Mouse (Mus musculus) heart, adult 9 months (tissue): Measurements from ENCODE around the gene Impg2.

Experiments
- DNase-seq, 2 experiments: peaks; one replicate each; pipeline ENCODE4 v3.0.0; 2022; ENCODE audit warnings: low spot score in 2 of 2

Impg2 gene

DNA sequence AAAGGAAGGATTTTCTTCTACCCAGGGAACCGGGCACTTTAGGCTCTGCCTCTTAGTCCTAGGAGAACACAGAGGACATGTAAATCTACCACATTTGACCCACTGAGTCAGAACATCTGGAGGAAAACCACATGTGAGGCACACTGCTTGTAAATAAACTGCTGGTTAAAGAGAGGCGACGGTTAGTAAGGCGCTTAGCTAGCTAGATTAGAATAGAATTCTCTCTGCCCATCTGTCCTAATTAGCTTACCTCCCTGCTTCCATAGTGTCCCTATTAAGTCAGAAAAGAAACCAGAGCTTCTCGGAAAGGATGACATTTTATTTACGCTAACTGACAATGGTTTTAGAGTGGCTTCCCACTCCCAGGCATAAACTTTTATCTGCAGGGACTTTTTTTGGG lies at the start of gene Impg2:
Impg2 (plus strand) TSS at position 263 of the 400 bp plus-strand sequence.
- DNase-seq, result no peak

DNA sequence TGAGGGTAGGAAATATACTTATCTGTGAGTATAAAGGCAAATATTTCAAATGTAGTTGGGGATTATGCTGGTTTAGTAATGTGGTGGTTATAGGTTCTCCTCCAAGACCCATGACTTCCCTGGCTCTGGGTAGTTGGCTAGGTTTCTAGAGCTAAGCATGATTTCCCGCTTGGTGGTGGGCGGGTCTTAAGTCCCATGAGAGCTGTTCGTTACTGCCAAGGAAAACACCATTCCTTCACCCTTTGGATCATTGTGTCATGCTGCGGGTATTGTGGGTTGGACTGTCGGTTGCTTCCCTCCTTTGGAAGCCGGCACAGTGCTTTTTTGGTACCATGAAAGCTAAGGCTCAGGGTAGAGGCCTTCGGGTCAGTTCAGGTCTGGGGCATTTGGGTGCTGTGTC lies 40.6 kb upstream of the Impg2 start:
- DNase-seq, result peak; percentile 19 to 48

DNA sequence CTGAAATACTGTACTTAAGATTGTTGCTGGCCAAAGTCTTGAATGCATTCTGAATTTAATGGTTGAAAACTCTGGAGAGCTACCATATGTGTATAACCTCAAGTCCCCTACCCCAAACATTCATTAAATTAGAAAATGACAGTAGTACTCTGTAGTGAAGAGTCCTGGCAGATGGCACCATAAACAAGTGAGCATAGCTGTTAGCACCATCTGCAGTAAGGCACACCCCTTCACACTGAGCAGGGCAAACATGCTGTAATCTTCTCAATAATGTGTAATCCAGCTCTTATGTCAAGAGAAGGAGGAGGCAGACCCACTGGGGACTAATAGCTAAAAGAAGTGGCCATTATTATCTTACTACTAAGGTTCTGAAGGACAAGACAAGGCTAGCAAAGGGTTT lies 33.9 kb upstream of the Impg2 start:
- no peak for DNase-seq

DNA sequence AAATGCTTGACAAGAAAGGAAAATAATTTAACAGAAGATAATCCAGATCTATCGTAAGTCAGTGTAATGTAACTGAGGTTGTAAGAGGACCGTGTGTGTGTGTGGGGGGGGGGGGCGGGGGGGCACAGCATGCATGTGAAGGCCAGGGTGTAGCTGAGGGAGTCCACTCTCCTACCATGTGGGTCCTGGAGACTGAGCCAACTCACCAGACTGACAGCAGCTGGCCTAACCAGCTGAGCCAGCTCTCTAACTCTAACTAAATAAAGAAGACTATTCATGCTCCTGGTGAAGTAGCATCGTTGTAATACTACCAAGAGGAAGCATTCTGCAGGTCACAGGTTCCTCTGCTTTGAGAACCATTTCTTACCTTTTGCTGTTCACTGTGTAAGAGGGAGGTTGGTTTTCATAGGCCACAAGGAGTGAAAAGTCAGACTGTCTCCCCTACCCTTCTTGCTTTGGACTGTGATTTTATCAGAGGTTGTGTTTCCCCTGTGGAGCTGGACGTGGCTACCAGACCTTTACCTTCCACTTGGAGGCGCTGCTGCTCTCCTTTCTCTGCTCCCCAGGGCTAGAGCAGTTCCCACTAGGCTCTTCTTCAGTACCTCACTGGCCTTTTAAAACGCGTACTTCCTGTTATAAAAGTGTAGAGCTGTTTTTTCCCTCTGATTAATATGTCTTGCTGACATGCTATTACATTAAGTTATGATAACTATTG lies 28.1 kb upstream of the Impg2 start:
- no peak for DNase-seq

DNA sequence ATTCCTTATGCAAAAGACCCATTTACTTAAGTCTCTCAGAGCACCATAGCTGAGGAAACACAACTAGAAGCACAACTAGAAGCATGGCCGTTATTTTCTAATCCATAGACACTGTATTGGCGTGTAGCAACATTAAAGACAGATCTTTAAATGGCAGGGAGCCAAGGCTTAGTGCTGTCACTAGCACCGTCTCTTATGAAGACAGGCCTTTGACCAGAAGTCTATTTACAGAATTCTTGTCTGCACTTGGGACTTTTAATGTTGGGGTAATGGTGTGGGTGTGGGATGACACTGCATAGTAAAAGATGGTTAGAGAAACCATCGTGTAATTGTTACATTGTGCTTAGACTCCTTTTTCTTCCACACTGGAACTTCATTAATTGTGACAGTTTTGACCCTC lies 17.2 kb upstream of the Impg2 start:
- DNase-seq, result no peak

DNA sequence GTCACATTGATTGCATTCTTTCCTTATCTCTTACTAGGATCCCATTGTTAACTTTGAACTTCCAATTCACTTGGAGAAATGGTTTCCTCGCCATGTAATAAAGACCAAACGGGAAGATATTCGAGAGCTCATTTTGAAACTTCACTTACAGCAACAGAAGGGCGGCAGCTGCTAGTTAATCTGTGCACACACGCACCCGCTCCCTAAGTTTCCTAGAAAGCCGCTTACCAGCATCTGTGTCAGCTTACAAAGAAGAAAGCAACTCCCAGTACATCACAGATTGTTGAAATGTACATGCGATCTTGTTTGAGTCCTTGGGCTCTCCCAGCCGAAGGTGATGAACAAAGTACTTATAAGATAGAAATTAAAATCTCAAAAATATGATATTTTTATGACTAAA lies 15.9 kb upstream of the Impg2 start:
- no peak for DNase-seq

DNA sequence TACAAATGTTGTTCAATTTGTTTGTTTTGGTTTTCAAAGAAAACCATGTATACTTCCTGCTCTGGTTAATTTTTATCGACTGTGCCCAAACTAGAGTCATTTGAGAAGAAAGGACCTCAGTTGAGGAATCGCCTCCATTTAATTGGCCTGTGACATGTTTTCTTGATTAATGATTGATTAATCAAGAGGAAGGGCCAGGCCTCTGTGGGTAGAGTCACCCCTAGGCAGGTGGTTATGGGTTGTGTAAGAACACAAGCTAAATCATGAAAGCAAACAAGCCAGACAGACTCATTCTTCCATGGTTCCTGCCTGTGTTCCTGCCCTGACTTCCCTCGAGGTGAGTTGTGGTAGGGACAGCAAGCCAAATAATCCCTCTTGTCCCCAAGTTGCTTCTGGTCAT lies 8.6 kb downstream of the Impg2 start:
- no peak for DNase-seq

DNA sequence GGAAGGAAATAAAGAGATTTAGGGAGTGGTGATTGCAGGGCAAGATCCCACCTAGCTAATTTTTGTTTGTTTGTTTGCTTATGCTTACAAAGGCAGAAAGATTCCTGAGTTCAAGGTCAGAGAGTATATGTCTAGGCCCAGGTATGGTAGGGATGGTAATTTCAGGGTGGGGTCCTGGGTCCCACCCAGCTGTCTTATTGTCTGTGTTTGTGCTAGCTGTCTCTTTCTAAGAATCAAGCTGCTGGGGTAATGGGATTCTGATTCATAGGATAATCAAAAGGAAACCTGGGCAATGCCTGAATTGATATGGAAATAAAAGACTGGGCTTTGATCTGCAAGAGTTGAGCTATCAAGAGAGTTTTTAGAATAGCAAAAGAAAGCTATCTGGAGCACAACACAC lies 23.6 kb downstream of the Impg2 start:
- DNase-seq, result no peak

DNA sequence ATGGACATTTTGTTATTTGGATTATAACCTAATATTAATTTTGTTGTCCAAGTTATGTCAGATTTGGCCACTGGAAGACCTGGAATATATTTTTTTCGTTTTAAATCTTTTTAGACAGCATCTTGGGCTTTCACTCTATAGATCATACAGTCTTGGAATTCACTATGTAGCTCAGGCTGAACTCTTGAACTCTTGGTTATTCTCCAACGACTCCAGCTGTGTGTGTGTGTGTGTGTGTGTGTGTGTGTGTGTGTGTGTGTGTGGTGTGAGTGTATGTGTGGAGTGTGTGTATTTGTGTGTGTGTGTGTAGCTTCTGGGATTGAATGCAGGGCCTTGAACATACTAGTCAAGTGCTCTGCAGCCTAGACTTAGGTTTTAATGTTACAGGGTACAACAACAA lies 25.3 kb downstream of the Impg2 start:
- no peak for DNase-seq

DNA sequence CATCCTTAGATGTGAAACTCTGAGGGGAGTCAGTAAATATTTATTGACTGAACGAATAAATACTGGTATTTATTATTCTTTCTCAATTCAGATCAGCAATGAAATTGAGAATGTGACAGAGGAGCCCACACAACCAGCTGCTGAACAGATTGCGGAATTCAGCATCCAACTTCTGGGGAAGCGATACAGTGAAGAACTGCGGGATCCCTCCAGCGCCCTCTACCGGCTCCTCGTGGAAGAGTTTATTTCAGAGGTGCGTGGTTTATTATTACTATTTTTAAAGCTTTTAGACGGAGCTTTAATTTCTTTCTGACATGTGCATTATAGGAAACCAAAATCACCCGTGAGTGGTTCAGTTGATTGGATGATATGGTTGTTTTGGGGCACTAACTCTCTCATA lies 27.2 kb downstream of the Impg2 start:
- DNase-seq, result no peak

DNA sequence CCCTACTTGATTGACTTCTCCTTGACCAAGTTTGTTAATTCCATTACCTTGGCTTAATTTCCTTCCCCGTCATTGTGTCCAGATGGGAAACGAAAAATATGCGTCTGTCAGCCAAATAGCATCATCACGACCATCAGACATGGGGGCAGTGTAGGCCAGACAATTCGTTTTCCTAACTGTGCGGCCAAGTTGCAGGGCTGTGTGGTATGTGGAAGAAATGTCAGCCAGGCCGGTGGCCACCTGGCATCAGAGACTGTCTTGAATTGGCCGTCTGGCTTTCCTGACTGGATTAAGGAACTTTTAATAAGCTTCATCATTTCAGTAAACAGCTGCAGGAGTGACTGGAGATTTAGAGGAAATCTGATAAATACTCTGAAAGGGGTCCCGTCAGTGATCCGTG lies 28.6 kb downstream of the Impg2 start:
- peak; percentile 8 to 26 for DNase-seq

DNA sequence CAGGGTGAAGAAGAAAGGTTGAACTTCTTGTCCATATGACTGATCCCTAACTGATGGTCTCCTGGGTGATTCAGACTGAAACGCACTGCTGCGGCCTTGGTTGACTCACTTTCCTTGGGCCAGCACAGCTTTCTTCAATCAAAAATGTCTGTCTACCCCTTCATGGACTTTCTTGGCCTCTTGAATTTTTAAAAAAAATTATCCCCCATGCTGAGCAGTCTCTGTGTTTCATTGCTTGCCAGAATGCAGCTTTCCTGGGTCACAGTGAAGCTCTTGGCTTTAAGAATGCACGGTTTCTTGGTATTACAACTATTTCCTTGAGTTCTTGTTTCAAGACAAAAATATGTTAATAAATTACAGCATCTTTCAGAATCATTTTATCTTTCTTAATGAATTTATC lies 41.9 kb downstream of the Impg2 start:
- DNase-seq, result no peak

DNA sequence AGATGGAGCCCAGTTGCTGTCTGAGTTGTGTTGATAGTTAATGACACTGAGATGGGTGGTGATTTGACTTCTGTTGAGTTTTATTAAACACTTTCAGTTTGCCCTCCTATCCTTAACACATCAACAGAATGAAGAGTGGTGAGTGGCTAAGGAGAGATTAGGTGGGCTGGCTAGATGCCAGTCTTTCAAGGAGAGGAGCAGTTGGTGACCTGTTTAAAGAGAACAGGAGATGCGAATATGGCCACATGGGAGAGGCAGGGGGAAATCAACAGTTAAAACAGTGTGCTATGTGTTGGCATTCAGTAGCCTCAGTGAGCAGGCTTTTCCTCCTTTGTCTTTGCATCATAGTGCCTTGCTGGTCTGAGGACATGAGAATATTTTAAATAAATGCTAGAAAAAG lies 69.8 kb downstream of the Impg2 start:
- no peak for DNase-seq

DNA sequence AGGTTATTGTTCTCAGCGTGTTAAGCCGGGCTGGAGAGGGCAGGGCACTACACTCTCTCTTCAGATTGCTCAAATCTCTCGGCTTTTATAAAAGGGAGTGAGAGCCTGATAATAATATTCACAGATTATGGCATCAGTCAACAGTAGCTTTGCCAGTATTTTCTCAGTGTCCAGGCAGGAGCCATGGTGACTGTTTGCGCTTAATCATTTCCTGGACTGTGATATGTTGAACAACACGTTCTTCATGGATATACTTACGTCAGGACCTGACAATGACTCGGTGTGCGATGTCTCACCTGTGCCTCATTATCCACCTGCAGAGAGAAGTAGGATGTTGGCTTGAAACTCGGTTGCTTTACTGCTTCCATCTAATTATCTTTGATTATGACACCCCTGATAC lies 74.9 kb downstream of the Impg2 start:
- DNase-seq, result no peak

DNA sequence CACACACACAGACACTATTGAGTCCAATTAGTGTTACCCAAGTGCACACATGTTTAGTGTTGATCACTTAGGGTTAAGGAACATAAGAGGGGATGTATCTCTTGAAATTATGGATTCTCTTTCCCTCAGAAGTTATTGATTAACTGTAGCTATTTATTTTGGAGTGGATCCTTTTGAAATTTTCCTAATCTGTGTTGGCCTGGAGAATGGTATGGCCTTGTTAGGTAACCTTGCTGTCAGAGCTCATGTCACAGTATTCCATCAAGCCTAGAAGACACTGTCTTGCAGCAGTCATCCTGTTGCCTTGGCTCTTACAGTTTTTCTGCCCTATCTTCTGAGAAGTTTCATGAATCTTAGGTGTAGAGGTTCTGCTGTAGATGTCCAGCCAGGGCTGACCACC lies 75.6 kb downstream of the Impg2 start:
- DNase-seq, result no peak

DNA sequence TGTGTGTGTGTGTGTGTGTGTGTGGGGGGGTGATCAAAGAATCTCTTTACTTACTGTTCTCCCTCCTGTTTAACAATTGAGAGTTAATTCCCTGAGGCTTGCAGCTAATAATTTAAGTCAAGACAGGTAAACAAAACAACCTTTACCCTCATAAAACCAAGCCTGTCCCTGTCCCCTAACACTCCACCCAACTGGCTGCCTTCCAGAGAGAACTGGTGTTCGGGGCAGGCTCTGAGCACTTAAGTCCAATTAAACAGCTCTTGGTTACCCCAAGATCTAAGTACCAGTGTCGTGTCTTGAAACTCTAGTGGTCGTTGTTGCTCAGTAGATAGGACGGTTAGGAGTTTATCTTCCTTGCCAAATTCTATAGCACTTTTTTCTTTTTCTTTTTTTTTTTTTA lies 77.2 kb downstream of the Impg2 start:
- DNase-seq, result no peak

DNA sequence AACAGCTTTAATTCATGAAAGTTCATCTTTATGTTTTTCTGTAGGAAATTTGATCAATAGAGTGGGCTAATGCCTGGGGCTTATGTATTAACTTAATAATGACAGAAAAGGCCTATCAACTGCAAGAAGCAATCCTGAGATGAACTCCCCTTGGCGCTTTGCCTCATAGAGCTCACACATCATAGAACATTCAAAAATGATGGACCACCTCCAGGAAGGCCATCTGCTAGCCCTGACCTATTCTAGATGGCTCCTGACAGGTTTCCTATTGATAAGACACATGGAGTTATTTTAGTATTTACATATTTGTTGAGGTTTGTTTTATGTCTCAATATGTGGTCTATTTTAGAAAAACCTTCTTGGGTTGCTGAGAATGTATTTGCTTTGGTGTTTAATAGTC lies 79.2 kb downstream of the Impg2 start:
- DNase-seq, result no peak

DNA sequence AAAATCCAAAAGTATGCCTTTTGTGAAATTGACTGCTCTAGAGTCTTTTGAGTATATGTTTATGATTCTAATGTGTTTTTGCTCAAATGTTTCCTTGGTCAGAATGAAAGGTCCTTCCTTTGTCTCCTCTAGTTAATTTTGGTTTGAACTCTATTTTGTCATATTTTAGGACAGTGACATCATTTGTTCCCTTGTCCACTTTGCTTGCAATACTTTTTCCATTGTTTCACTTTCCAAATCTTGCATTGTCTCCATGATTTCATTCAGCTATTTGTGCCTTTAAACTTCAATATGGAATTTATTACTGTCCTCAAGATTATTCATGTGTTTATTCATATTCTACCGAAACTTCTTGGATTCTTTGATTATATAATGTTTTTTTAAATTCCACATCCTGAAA lies 79.8 kb downstream of the Impg2 start:
- no peak for DNase-seq

DNA sequence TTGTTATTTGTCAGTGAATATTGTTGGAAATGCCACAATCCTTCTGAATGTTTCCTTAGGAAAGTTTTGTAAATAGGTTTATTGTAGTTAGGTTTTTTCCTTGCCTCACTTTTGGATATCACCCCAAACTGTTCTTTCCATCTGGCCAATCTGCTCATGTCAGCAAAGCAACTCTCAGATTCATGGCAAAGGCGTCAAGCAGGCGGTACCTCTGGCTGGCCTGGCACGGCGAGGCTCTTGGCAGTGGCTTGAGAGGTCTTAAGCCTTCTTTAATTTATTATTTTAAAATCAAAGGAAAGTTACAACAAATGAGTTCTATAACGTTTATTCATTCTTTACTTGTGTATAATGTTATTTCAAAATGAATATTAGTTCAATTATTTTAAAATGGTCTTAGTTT lies 82.0 kb downstream of the Impg2 start:
- DNase-seq, result no peak

DNA sequence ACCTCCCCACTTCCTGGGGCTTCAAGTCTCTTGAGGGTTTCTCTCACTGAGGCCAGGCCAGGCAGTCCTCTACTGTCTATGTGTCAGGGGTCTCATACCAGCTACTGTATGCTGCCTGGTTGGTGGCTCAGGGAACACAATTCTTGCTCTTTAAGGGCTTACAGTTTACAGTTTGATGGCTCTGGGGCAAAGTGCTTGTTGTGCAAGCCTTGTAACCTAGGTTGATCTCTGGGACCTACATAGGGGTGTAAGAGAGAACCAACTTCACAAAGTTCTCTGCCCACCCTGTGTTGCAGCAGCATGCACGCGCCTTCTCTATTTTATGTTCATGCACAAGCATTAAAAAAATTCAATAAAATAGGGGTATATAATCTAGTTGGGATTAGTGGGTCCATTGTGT lies 82.9 kb downstream of the Impg2 start:
- DNase-seq, result no peak

DNA sequence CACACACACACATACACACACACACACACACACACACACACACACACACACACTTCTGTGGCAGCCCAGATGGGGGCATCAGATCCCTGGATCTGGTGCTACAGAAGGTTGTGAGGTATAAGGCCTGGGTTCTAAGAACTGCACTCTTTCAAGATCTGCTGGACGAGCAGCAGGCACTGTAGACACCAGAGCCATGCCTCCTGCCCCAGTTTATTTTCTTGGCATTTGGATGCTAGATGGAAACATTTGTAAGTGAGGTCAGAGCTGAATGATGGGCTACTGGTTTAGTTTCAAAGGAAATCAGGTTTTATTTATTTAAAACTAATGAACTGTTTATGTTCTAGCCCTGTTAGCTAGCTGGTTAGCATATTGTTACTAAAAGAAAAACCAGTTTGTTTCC lies 90.8 kb downstream of the Impg2 start:
- DNase-seq, result no peak

DNA sequence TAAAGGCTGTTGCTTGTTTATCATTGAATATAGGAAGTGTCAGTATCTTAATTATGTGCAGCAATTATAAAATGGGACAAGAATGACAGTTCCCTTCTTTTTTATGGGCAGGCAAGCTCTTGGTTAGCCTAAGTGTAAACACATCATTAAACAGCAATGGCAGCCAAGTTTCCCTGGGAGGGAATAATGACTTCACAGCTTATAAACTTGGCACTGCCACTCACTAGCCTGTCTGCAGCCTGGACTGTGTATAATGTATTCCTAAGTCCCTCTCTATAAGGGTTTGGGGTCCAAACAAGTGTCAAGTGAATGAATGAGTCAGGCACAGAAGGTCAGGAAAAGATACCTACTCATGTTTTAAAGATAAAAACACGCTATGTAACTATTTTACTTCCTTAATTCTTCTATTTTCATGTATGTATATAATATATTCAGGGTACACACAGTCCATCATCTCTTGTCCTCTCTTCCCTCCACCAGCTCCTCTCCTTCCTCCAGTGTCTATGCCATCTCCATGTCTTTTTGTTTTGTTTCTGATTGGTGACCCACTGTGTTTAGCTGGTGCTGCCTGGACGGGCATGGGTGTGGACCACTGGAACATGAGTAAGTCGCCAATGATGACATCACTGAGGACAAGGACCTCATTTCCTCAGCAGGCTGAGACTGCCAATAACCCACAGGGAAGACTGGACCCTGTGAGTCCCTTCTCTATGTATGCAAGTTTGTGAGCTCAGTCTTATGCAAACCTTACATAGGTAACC lies 92.0 kb downstream of the Impg2 start:
- peak in 1 of 2 experiments; percentile 6 for DNase-seq

DNA sequence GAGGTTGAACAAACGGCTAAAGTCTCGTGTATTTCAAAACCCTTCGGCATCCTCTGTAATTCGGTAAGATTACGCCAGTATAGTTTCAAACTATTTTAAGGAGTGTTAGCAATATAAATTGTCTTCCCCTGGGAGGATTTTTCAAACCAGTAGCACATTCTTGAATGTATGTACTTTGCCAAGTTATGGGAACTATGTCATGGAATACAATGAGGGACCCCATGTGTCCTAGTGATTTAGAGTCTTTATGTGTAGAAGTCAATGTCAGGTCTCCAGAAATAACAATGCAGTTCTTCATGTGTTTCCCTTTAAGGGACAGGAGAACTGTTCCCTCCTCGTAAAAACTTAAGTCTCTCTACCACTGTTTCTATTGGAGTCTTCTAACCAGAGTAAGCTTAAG lies 94.1 kb downstream of the Impg2 start:
- DNase-seq, result no peak

DNA sequence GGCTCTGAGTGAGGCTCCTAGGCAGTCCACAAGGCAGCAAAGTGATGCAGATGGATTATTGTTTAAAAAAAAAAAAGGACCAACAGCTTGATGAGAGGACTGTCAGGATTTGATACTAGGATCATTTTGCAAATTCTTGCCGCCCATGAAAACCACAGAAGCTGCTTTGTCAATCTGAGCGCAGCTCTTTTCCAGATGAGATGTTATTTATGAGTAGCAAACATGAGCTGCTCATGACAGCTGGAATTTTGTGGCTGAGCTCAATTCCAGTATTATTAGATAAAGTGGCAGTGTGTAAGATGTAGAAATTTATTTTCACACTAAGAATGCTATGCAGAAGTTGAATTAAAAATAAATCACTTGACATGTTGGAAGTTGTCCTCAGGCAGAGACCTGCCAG lies 94.7 kb downstream of the Impg2 start:
- DNase-seq, result no peak
